ENCODE assay signal across 8 mouse cellular contexts in the genomic region with DNA sequence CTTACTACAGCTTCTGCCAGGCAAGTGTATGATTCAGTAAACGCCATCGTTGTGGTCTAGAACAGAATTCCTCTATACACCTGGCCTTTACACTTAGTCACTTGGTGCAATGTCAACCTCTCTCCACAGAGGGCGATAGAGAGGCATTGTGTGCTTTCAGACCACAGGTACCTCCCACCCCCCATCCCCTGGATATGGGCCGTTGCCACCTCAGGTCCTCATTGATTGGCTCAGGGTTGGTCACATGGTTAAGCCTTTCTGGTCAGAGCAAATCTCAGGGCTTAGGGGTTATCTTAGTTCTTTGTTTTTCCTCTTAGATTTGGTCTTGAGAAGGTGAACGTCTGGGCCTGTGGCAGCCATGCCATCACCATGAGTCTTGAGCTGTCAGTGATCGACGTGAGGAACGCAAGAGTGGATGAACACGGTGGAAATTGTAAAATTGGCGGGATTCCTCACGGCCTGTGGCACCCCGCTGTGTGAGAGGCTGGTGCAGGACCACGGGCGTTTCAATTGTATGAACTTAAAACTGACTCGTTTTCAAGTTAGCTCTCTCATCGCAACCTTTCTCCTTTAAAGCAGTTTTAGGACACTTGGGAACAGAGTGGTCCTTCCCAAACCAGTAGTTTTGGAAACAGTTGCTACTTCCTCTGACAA. TPM values are rescaled to one million over a fixed set of nuclear protein-coding genes. Genes with fewer than 3 reads are reported as not detected.
DNase-seq lines count a peak whose midpoint lies in the region; ATAC-seq and TF ChIP-seq lines count a peak whose summit lies in the region.

No protein-coding gene starts in this region.

- H3K4me1 ChIP-seq in embryonic facial prominence, embryonic 10.5 days, result peaks cover 13% of the 10 kb centered on the region
- H3K4me1 ChIP-seq in intestine, postnatal 0 days (replicated peaks; ENCODE audit: control insufficient read depth, insufficient read depth, low read length), result no peaks in the 10 kb centered on the region

- intact Hi-C loops in left cerebral cortex, postnatal 14 days (cut with DNase I), result no loop called here

- DNase-seq in right cerebral cortex, postnatal 14 days, result peak; percentile 40
- no peak for DNase-seq in right cerebral cortex, postnatal 10 days (ENCODE audit: low spot score in 2 of 2)
- DNase-seq in embryonic facial prominence, embryonic 10.5 days (ENCODE audit: low spot score), result peak; percentile 81
- DNase-seq in testis, postnatal 10 days (ENCODE audit: low spot score), result peak; percentile 64
- no peak for DNase-seq in layer of hippocampus, postnatal 25 days (ENCODE audit: extremely low spot score in 1 of 2, low spot score in 1 of 2)
- DNase-seq in left cerebral cortex, postnatal 14 days (ENCODE audit: low spot score in 2 of 2), result no peak

- 14% methylated on average over 16 of the region's 16 CpGs for WGBS in embryonic facial prominence, embryonic 10.5 days
- WGBS in intestine, postnatal 0 days, result 20% methylated on average over 16 of the region's 16 CpGs

- peak; percentile 81 for TF ChIP-seq CTCF in intestine, postnatal 0 days (IDR thresholded peaks at IDR 0.05; ENCODE audit: low read depth)

- H3K27ac ChIP-seq in embryonic facial prominence, embryonic 10.5 days (replicated peaks), result peak overlapping the region; percentile 51
- H3K27ac ChIP-seq in intestine, postnatal 0 days (ENCODE audit: low read depth, low read length), result no peak overlapping the region

- no peak overlapping the region for H3K4me2 ChIP-seq in intestine, postnatal 0 days (replicated peaks; ENCODE audit: low read depth)

- peak overlapping the region; percentile 37 for H3K4me3 ChIP-seq in embryonic facial prominence, embryonic 10.5 days
- no peak overlapping the region for H3K4me3 ChIP-seq in intestine, postnatal 0 days (ENCODE audit: low read depth, low read length)

- no peaks in the 10 kb centered on the region for H3K36me3 ChIP-seq in embryonic facial prominence, embryonic 10.5 days (replicated peaks)
- H3K36me3 ChIP-seq in intestine, postnatal 0 days (ENCODE audit: control insufficient read depth, insufficient read depth), result no peaks in the 10 kb centered on the region

- ATAC-seq in intestine, postnatal 0 days, result no peak
- 0 out of 2 replicates have a peak, but pooled peaks have one; percentile 29 for ATAC-seq in megakaryocyte, adult 5-6 weeks (ENCODE audit: poor library complexity, severe bottlenecking)

- H3K9me3 ChIP-seq in embryonic facial prominence, embryonic 10.5 days, result no peaks in the 10 kb centered on the region
- no peaks in the 10 kb centered on the region for H3K9me3 ChIP-seq in intestine, postnatal 0 days (ENCODE audit: control insufficient read depth)

- H3K27me3 ChIP-seq in embryonic facial prominence, embryonic 10.5 days (replicated peaks; ENCODE audit: low read depth, poor library complexity, severe bottlenecking), result no peaks in the 10 kb centered on the region; the same call in 1 of the 2 replicates
- H3K27me3 ChIP-seq in intestine, postnatal 0 days (replicated peaks; ENCODE audit: control insufficient read depth, insufficient read depth, low read length), result no peaks in the 10 kb centered on the region

- no peak overlapping the region for H3K9ac ChIP-seq in intestine, postnatal 0 days (ENCODE audit: low read depth, low read length)

RNA-seq across cellular contexts. Expression of gene Mocs3, which starts 22.3 kb away (rescaled TPM):
- polyA plus RNA-seq in embryonic facial prominence, embryonic 10.5 days (2016; fragmentation: Nextera tagmentation; extraction: Ambion mirVana), result 6.4 and 6.6 TPM in 2 replicates
- 6.6 and 7.3 TPM in 2 replicates for polyA plus RNA-seq in intestine, postnatal 0 days (2015; fragmentation: Nextera tagmentation; extraction: Ambion mirVana)
- 3.4 and 4.0 TPM in 2 replicates for total RNA-seq in megakaryocyte, adult 5-6 weeks (2015)
- 1.7 and 2.1 TPM in 2 replicates for total RNA-seq in megakaryocyte, adult 5-6 weeks (2017)
- 10 to 100 TPM; 17.1 to 17.7 TPM for total RNA-seq in layer of hippocampus, postnatal 25 days (2021)
- total RNA-seq in left cerebral cortex, postnatal 14 days (2021), result 10 to 100 TPM; 17.5 to 18.0 TPM

RNA-seq across cellular contexts. Expression of gene Dpm1, which starts 22.4 kb away (rescaled TPM):
- polyA plus RNA-seq in embryonic facial prominence, embryonic 10.5 days (2016; fragmentation: Nextera tagmentation; extraction: Ambion mirVana), result 71.5 and 72.5 TPM in 2 replicates
- polyA plus RNA-seq in intestine, postnatal 0 days (2015; fragmentation: Nextera tagmentation; extraction: Ambion mirVana), result 130 and 131 TPM in 2 replicates
- total RNA-seq in megakaryocyte, adult 5-6 weeks (2015), result 59.5 and 81.8 TPM in 2 replicates
- 28.1 and 67.3 TPM in 2 replicates for total RNA-seq in megakaryocyte, adult 5-6 weeks (2017)
- 10 to 100 TPM; 68.7 to 71.0 TPM for total RNA-seq in layer of hippocampus, postnatal 25 days (2021)
- total RNA-seq in left cerebral cortex, postnatal 14 days (2021), result 10 to 100 TPM; 53.0 to 66.3 TPM

RNA-seq across cellular contexts. Expression of gene Gm20716, which starts 22.6 kb away (rescaled TPM):
- polyA plus RNA-seq in embryonic facial prominence, embryonic 10.5 days (2016; fragmentation: Nextera tagmentation; extraction: Ambion mirVana), result 17.9 and 20.7 TPM in 2 replicates
- polyA plus RNA-seq in intestine, postnatal 0 days (2015; fragmentation: Nextera tagmentation; extraction: Ambion mirVana), result 4.8 and 5.2 TPM in 2 replicates
- total RNA-seq in megakaryocyte, adult 5-6 weeks (2015), result 36.1 and 47.1 TPM in 2 replicates
- 33.2 and 44.6 TPM in 2 replicates for total RNA-seq in megakaryocyte, adult 5-6 weeks (2017)
- 10 to 100 TPM; 26.9 to 32.7 TPM for total RNA-seq in layer of hippocampus, postnatal 25 days (2021)
- total RNA-seq in left cerebral cortex, postnatal 14 days (2021), result 10 to 100 TPM; 25.5 to 31.8 TPM

RNA-seq across cellular contexts. Expression of gene Kcng1, which starts 28.8 kb away (rescaled TPM):
- 1.2 and 1.4 TPM in 2 replicates for polyA plus RNA-seq in embryonic facial prominence, embryonic 10.5 days (2016; fragmentation: Nextera tagmentation; extraction: Ambion mirVana)
- polyA plus RNA-seq in intestine, postnatal 0 days (2015; fragmentation: Nextera tagmentation; extraction: Ambion mirVana), result 1.8 and 1.9 TPM in 2 replicates
- 0.09 and 0.69 TPM in 2 replicates for total RNA-seq in megakaryocyte, adult 5-6 weeks (2015)
- total RNA-seq in megakaryocyte, adult 5-6 weeks (2017), result 0.24 TPM in 1 of 2 replicates, not detected in the other
- 10 to 100 TPM; 38.0 to 38.6 TPM for total RNA-seq in layer of hippocampus, postnatal 25 days (2021)
- total RNA-seq in left cerebral cortex, postnatal 14 days (2021), result 10 to 100 TPM; 52.5 to 54.4 TPM

RNA-seq across cellular contexts. Expression of gene Adnp, which starts 45.9 kb away (rescaled TPM):
- polyA plus RNA-seq in embryonic facial prominence, embryonic 10.5 days (2016; fragmentation: Nextera tagmentation; extraction: Ambion mirVana), result 3.4 and 3.5 TPM in 2 replicates
- 5.4 and 6.5 TPM in 2 replicates for polyA plus RNA-seq in intestine, postnatal 0 days (2015; fragmentation: Nextera tagmentation; extraction: Ambion mirVana)
- 17.2 and 21.8 TPM in 2 replicates for total RNA-seq in megakaryocyte, adult 5-6 weeks (2015)
- 2.3 and 4.9 TPM in 2 replicates for total RNA-seq in megakaryocyte, adult 5-6 weeks (2017)
- 100 to 1,000 TPM in 1 of 2 experiments, 10 to 100 TPM in 1; 78.3 to 102 TPM for total RNA-seq in layer of hippocampus, postnatal 25 days (2021)
- total RNA-seq in left cerebral cortex, postnatal 14 days (2021), result 100 to 1,000 TPM in 1 of 2 experiments, 10 to 100 TPM in 1; 99.0 to 106 TPM

Comparison
In these comparisons a context has a peak if more than half of its experiments do, and no peak if none do; other contexts are left out.
1. DNase-seq: peak in right cerebral cortex, postnatal 14 days (single experiment), embryonic facial prominence, embryonic 10.5 days (single experiment) and testis, postnatal 10 days (single experiment); none in right cerebral cortex, postnatal 10 days (0 of 2), layer of hippocampus, postnatal 25 days (0 of 2) and left cerebral cortex, postnatal 14 days (0 of 2).